Mouse (Mus musculus): ENCODE data around the gene Fut1.

The Fut1 gene

GRCm38 (mm10) chr7:45667761-45668160, 50.7 kb downstream of the Fut1 start:
- ATAC-seq (ENCODE audit: low TSS enrichment), result no peak

DNA sequence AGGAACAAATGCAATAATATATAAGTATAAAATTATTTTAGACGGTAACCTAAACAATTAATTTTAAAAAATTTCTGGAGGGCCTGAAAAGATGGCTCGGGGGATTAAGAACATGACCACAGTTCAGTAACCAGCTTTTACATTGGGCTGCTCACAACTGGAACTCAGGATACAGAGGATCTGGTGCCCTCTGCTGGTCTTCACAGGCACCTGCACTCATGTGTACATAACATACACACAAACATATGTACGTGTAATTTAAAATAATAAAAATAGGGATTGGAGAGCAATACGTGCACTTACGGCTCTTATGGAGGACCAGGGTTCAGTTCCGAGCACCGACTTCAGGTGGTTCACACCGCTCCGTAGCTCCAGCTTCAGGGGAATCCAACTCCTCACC, 51.8 kb downstream of the Fut1 start:
- ATAC-seq (ENCODE audit: low TSS enrichment), result no peak

Data from frontal cortex, adult (tissue).